Mouse (Mus musculus) midbrain, embryonic 16.5 days (tissue): Measurements from ENCODE around the gene Magi1. TPM values are rescaled to one million over a fixed set of nuclear protein-coding genes. Genes with fewer than 3 reads are reported as not detected.

ENCODE experiments used
- ATAC-seq: fragments of 200-750 bp; cut with Nextera tagmentation; 2 replicates; pipeline ENCODE4 v1.8.0; 2017; ENCODE audit warnings: moderate TSS enrichment
- H3K27ac ChIP-seq: fragments of 300-500 bp; sonication (generic); 2 replicates; pipeline ENCODE4 v1.5.1; 2014; ENCODE audit warnings: mild to moderate bottlenecking, low read length, mixed read lengths
- H3K27me3 ChIP-seq: fragments of 300-500 bp; sonication (generic); 2 replicates; pipeline ENCODE4 v1.6.1; 2014; ENCODE audit warnings: low read depth, low read length, mixed read lengths; ENCODE audit not compliant: control insufficient read depth, insufficient read depth
- H3K36me3 ChIP-seq: fragments of 300-500 bp; sonication (generic); 2 replicates; pipeline ENCODE4 v1.6.1; 2014; ENCODE audit warnings: mild to moderate bottlenecking, low read length, moderate library complexity, mixed read lengths; ENCODE audit not compliant: control insufficient read depth, insufficient read depth
- H3K4me1 ChIP-seq: fragments of 300-500 bp; sonication (generic); 2 replicates; pipeline ENCODE4 v1.6.1; 2014; ENCODE audit warnings: mild to moderate bottlenecking, low read length, mixed read lengths; ENCODE audit not compliant: control insufficient read depth, insufficient read depth
- H3K4me2 ChIP-seq: fragments of 300-500 bp; sonication (generic); 2 replicates; pipeline ENCODE4 v1.6.1; 2014; ENCODE audit warnings: mild to moderate bottlenecking, low read length, mixed read lengths
- H3K4me3 ChIP-seq: fragments of 300-500 bp; sonication (generic); 2 replicates; pipeline ENCODE4 v1.5.1; 2014; ENCODE audit warnings: low read depth, mild to moderate bottlenecking, low read length, moderate library complexity, mixed read lengths
- H3K9ac ChIP-seq: fragments of 300-500 bp; sonication (generic); 2 replicates; pipeline ENCODE4 v1.6.1; 2014; ENCODE audit warnings: low read depth, low read length, mixed read lengths
- H3K9me3 ChIP-seq: fragments of 300-500 bp; sonication (generic); replicated peaks from 2 replicates; pipeline ENCODE4 v1.6.1; 2014; ENCODE audit warnings: mild to moderate bottlenecking, low read length, mixed read lengths; ENCODE audit not compliant: control insufficient read depth, poor library complexity, severe bottlenecking
- WGBS: fragments of 180-500 bp; shearing (Covaris S2); extraction: QIAGEN DNeasy Blood & Tissue Kit; methylation state at CpG from one replicate; pipeline ENCODE4 v1.1.7; 2014; 5-methylcytosine and 5-hydroxymethylcytosine counted together
- polyA plus RNA-seq: library from polyadenylated mRNA; unstranded; fragments of >200 nt; fragmentation: Nextera tagmentation; extraction: Ambion mirVana; gene quantifications from 2 replicates; pipeline ENCODE4 v1.2.1, GENCODE M21; 2015

Magi1 gene
- polyA plus RNA-seq, 1 experiment from 2014 or later: 34.6 TPM

DNA sequence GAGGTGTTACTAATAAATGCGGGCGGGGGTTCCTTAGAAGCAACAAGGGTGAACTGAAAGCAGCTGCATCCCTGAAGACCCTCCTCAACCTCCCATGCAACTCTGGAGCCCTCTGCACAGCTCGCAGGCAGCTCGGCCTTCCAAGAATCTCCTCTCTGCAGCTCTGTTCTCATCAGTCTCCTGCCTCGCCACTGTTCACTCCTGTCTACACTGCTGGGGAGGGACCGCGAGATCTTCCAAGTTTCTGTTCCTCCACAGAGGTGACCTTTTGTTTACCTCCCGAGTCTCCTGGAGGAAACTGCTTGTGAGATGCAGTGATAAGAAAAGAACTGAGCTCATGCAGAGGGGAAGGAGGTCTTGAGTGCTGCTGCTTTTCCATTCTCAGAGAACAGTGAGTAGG is 204.8 kb downstream of the Magi1 start:
- Histone ChIP-seq H3K4me2 (no peak overlapping the region), H3K27me3 (no peaks in the 10 kb centered on the region), H3K9ac (no peak overlapping the region), H3K4me3 (no peak overlapping the region), H3K36me3 (no peaks in the 10 kb centered on the region), H3K27ac (no peak overlapping the region), H3K9me3 (no peaks in the 10 kb centered on the region), H3K4me1 (no peaks in the 10 kb centered on the region; the same call in 1 of the 2 replicates)
- 37% methylated on average over 8 of the region's 8 CpGs for WGBS
- no peak for ATAC-seq

DNA sequence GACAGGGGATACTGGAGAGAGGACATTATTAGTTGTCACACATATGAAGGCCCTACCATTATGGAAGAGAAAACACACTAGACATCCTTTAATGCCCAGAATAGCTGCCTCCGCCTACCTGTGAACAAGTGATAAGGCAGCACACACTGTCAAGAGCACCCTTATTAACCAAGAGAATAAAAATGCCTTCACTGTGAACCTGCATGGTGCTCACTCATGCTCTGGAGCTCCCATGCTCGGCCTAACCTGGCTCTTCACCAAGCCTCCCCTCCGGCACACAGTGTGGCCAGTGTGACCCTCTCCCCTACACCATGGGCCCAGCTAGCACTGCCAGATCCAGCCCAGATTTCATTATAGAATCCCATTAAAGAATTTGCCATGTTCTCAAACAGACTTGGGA is 206.7 kb downstream of the Magi1 start:
- Histone ChIP-seq H3K9ac (no peak overlapping the region), H3K4me1 (no peaks in the 10 kb centered on the region; the same call in 1 of the 2 replicates), H3K9me3 (no peaks in the 10 kb centered on the region), H3K36me3 (no peaks in the 10 kb centered on the region), H3K4me2 (no peak overlapping the region), H3K27ac (no peak overlapping the region), H3K4me3 (no peak overlapping the region), H3K27me3 (no peaks in the 10 kb centered on the region)
- ATAC-seq: no peak
- WGBS: 91% methylated on average over 3 of the region's 3 CpGs

DNA sequence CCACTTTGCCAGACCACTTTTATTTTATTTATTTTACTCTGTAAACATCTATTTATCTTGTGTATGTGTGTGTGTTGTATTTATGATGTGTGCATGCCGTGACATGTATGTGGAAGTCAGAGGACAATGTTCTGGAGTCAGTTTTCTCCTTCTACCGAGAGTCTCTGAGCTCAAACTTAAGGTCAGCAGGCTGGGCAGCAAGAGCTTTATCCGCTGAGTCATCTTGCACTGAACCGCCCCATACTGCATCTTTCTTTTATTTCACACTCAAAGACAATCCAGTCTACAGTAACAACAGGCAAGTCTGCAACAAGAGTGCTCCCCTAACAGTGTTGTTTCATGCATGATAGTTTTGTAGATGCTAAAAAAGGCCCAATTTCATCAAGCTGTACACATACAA is 207.7 kb downstream of the Magi1 start:
- Histone ChIP-seq H3K4me2 (no peak overlapping the region), H3K9me3 (no peaks in the 10 kb centered on the region), H3K27me3 (no peaks in the 10 kb centered on the region), H3K4me3 (no peak overlapping the region), H3K4me1 (peaks cover under 1% of the 10 kb centered on the region), H3K9ac (no peak overlapping the region), H3K27ac (no peak overlapping the region), H3K36me3 (no peaks in the 10 kb centered on the region)
- 88% methylated on average over 4 of the region's 4 CpGs for WGBS
- ATAC-seq: no peak

DNA sequence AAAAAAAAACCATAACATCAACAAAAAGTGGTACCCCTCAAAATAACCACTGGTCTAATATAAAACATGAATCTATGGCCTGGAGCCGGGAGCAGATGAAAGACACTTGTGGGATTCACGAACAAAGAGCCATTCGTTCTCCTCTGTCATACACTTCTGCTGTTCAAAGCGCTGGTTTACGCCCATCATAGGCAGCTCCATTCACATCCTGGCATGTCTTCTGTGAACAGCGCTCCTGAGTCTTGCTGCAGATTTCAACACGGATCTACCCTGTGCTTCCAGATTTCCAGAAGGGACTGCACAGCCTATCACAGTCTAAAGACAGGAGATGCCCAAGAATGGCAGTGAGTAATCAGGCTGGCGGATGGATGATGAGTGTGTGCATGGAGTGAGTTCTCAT is 208.5 kb downstream of the Magi1 start:
- no peaks in the 10 kb centered on the region for H3K9me3 ChIP-seq
- peaks cover 3% of the 10 kb centered on the region for H3K4me1 ChIP-seq
- H3K9ac ChIP-seq: no peak overlapping the region
- no peak overlapping the region for H3K4me3 ChIP-seq
- H3K36me3 ChIP-seq: no peaks in the 10 kb centered on the region
- 0 out of 2 replicates have a peak overlapping the region, but pooled peaks have one; percentile 25 for H3K4me2 ChIP-seq
- WGBS: 42% methylated on average over 8 of the region's 8 CpGs
- no peaks in the 10 kb centered on the region for H3K27me3 ChIP-seq
- no peak overlapping the region for H3K27ac ChIP-seq
- peak; percentile 42; the same call in 1 of the 2 replicates for ATAC-seq

DNA sequence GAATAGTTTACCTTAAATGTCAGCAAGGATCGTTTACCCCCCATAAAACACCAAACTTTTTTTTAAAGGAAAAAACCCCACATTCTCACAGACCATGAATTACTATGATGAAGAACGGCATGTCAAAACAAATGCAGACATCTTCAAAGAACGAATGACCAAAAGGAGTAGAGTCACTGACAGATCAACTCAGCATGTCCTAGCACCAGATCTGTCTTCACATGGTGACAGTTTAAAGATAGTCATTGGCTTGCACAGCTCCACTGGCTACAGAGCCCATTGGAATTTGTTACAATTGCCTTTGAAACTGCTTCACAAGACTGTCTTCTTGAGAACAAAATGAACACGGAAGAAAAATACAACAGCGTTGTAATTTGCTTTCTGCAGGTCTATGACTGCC is 212.0 kb downstream of the Magi1 start:
- H3K4me2 ChIP-seq: no peak overlapping the region
- H3K27ac ChIP-seq: no peak overlapping the region
- no peak overlapping the region for H3K9ac ChIP-seq
- no peaks in the 10 kb centered on the region for H3K27me3 ChIP-seq
- H3K4me1 ChIP-seq: peaks cover 3% of the 10 kb centered on the region
- ATAC-seq: no peak
- no peak overlapping the region for H3K4me3 ChIP-seq
- WGBS: 79% methylated on average over 5 of the region's 5 CpGs
- H3K9me3 ChIP-seq: no peaks in the 10 kb centered on the region
- no peaks in the 10 kb centered on the region for H3K36me3 ChIP-seq

DNA sequence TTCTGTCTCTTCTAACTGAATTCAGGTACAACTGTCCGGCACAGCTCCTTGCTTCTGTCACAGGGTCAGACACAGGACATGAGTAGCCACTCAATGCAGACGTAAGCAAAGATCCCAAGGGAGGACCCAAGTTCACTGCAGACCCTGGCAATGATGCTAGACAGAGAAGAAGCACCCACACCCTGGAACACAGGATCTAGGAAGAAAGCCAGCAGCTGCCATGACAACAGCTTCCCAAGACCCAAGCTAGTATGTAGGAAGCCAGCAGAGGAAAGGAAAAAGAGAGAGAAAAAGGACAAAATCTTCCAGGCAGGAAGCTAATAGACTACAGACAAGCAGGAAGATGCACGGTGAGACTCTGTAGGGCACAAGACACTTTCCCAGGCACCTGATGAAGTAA is 213.0 kb downstream of the Magi1 start:
- Histone ChIP-seq H3K9me3 (no peaks in the 10 kb centered on the region), H3K4me2 (no peak overlapping the region), H3K4me3 (no peak overlapping the region), H3K27me3 (no peaks in the 10 kb centered on the region), H3K27ac (no peak overlapping the region), H3K9ac (no peak overlapping the region), H3K36me3 (no peaks in the 10 kb centered on the region), H3K4me1 (peaks cover 3% of the 10 kb centered on the region)
- no peak for ATAC-seq
- WGBS: 75% methylated on average over 3 of the region's 3 CpGs

DNA sequence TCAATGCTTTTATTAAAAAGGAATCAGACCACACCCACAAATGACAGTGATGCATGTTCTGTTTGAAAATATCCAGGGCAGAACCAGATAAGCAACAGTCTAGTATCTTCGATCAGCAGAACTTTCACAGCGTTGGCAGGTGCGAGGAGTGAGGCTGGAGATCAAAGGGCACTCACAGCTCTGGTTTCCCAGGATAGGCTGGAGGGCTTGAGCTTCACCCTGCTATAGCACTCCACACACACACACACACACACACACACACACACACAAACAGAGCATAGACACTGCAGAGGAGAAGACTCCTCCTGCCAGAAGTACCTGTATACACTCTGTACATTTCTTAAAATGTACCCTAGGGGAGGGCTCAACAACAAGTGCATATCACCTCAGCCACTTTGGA is 214.3 kb downstream of the Magi1 start:
- H3K9me3 ChIP-seq: no peaks in the 10 kb centered on the region
- no peak overlapping the region for H3K27ac ChIP-seq
- H3K36me3 ChIP-seq: no peaks in the 10 kb centered on the region
- no peaks in the 10 kb centered on the region for H3K27me3 ChIP-seq
- ATAC-seq: no peak
- H3K4me2 ChIP-seq: no peak overlapping the region
- H3K4me3 ChIP-seq: no peak overlapping the region
- no peak overlapping the region for H3K9ac ChIP-seq
- peaks cover 3% of the 10 kb centered on the region; the same call in 1 of the 2 replicates for H3K4me1 ChIP-seq
- WGBS: 55% methylated on average over 3 of the region's 3 CpGs

DNA sequence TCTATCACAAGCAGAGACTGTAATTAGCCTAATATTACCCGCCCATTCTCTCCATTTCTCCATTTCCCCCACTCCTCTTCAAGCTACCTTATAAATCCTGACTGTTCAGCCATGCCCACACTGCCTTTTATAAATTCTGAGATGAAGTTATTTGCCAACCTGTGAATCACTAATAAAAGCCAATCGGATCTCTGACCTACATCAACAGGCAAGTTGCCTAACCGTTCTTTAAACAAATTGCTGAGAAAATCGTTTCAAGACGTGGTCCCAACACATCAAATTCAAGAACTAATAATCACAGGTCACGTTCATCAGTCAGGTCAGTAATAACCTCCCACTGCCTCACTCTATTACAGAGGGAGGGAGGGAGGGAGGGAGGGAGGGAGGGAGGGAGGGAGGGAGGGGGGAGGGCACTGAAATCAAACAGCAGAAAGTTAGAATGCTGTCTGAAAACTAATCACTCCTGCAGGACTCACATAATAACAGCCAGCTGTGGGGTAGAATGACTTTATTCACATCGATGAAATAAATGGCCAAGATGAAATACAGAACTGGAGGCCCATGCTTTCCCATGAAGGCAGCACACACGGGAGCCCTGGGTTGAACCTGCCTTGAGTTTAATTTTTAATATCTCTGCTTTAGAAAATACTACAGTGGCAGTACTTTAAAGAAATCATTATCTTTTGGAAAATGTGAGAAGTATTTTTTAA is 215.8 kb downstream of the Magi1 start:
- H3K4me1 ChIP-seq: peaks cover 3% of the 10 kb centered on the region; the same call in 1 of the 2 replicates
- no peak overlapping the region for H3K9ac ChIP-seq
- no peak overlapping the region for H3K4me3 ChIP-seq
- no peak for ATAC-seq
- no peak overlapping the region for H3K4me2 ChIP-seq
- H3K27me3 ChIP-seq: no peaks in the 10 kb centered on the region
- 49% methylated on average over 8 of the region's 8 CpGs for WGBS
- no peaks in the 10 kb centered on the region for H3K36me3 ChIP-seq
- H3K9me3 ChIP-seq: no peaks in the 10 kb centered on the region
- H3K27ac ChIP-seq: no peak overlapping the region

DNA sequence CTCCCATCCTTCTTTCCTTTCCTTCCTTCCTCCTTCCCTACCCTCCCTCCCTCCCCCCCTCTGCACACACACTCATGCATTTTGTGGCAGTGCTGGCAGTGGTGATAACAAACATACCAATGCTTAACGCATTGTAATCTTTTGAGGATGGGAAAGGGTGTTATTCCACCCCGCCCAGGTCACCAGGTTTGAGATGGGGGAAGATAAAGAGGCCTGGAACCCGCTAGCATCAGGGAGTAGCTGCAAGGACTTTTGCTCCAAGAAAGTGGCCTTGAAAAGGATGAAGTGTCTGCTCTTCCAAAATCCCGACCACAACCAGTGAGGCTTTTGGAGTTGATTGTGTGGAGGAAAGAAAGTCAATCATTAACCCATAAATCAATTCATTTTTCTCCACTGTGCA is 218.9 kb downstream of the Magi1 start:
- H3K36me3 ChIP-seq: no peaks in the 10 kb centered on the region
- no peaks in the 10 kb centered on the region for H3K4me1 ChIP-seq
- H3K9ac ChIP-seq: no peak overlapping the region
- no peak overlapping the region for H3K4me3 ChIP-seq
- H3K9me3 ChIP-seq: no peaks in the 10 kb centered on the region
- H3K27me3 ChIP-seq: no peaks in the 10 kb centered on the region
- 85% methylated on average over 4 of the region's 4 CpGs for WGBS
- no peak overlapping the region for H3K4me2 ChIP-seq
- no peak for ATAC-seq
- no peak overlapping the region for H3K27ac ChIP-seq
